Mouse (Mus musculus) G1E (cell line): Measurements from ENCODE around the gene Nudt21. TPM values are rescaled to one million over a fixed set of nuclear protein-coding genes. Genes with fewer than 3 reads are reported as not detected.
"Not testable (repeated sequence)": the region's sequence is repeated elsewhere in the genome, so short reads cannot be mapped to it uniquely, and the experiment has no call there.

ENCODE experiments used
- ATAC-seq: 2 replicates; pipeline ENCODE4 v1.8.0; 2016; ENCODE audit warnings: mild to moderate bottlenecking; ENCODE audit not compliant: insufficient number of reproducible peaks, poor library complexity, low FRiP score, severe bottlenecking; ENCODE audit errors: extremely low read depth
- DNase-seq: peaks from one replicate; pipeline ENCODE4 v3.0.0; 2012; ENCODE audit warnings: low spot score
- H3K27me3 ChIP-seq: 2 replicates; pipeline ENCODE4 v1.6.1; 2012; ENCODE audit warnings: mild to moderate bottlenecking, low read length, inconsistent platforms; ENCODE audit not compliant: insufficient read depth
- H3K36me3 ChIP-seq: replicated peaks from 2 replicates; pipeline ENCODE3; 2012; ENCODE audit warnings: mild to moderate bottlenecking, inconsistent platforms
- H3K4me1 ChIP-seq: 2 replicates; pipeline ENCODE4 v1.6.1; 2012; ENCODE audit warnings: low read depth, low read length, inconsistent platforms, mixed read lengths; ENCODE audit not compliant: insufficient read depth
- H3K4me3 ChIP-seq: 2 replicates; pipeline ENCODE4 v1.5.1; 2012; ENCODE audit warnings: low read depth, mild to moderate bottlenecking, inconsistent platforms, low read length, moderate library complexity, mixed read lengths
- H3K9me3 ChIP-seq: replicated peaks from 2 replicates; pipeline ENCODE4 v1.6.1; 2012; ENCODE audit warnings: inconsistent platforms
- CTCF ChIP-seq: IDR thresholded peaks from 2 replicates; pipeline ENCODE4 v1.5.1; 2012; ENCODE audit warnings: low read depth, low read length, inconsistent platforms, mixed read lengths
- GATA1 ChIP-seq: IDR thresholded peaks from 2 replicates; pipeline ENCODE4 v1.6.1; 2012; ENCODE audit warnings: borderline replicate concordance, low read length, inconsistent platforms, mixed read lengths
- GATA2 ChIP-seq: IDR thresholded peaks from 2 replicates; pipeline ENCODE4 v1.6.1; 2012; ENCODE audit warnings: low read depth, low read length, inconsistent platforms, borderline replicate concordance
- POLR2AphosphoS5 ChIP-seq: IDR thresholded peaks from 2 replicates; pipeline ENCODE4 v1.6.1; 2012; ENCODE audit warnings: low read depth, low read length, inconsistent platforms; ENCODE audit not compliant: insufficient replicate concordance
- TAL1 ChIP-seq: conservative IDR thresholded peaks from 2 replicates; pipeline ENCODE4 v1.6.1; 2012; ENCODE audit warnings: low read depth, low read length, inconsistent platforms, mixed read lengths
- polyA plus RNA-seq: library from polyadenylated mRNA; stranded (reverse); fragments of >175 nt; gene quantifications from 2 replicates; pipeline ENCODE4 v1.2.3, GENCODE M21; 2012
- total RNA-seq, 2 experiments: library from RNA; stranded (forward) in 1 of 2; stranded (reverse) in 1 of 2; fragments of 200-1000 nt in 1 of 2; fragments of >200 nt in 1 of 2; fragmentation: Nextera tagmentation in 1 of 2; gene quantifications; 2 replicates each; pipeline ENCODE4 v1.2.3; 2014 to 2017

Gene Nudt21
- total and polyA plus RNA-seq, 3 experiments = 48.8 to 470 (median 157) TPM

- H3K36me3 ChIP-seq = peaks cover 60% of the 10 kb centered on the region
- no peaks in the 10 kb centered on the region for H3K4me1 ChIP-seq
- H3K4me3 ChIP-seq = no peak overlapping the region
- no peaks in the 10 kb centered on the region for H3K27me3 ChIP-seq
- ATAC-seq (no peak), DNase-seq (no peak)
- no peaks in the 10 kb centered on the region for H3K9me3 ChIP-seq
- TF ChIP-seq TAL1 (no peak), GATA2 (no peak), GATA1 (no peak), CTCF (no peak), POLR2AphosphoS5 (no peak)
Measured at GRCm38 (mm10) chr8:94047845-94048244, 11.0 kb upstream of the Nudt21 start.

GRCm38 (mm10) chr8:94037806-94038205 is 975 bp upstream of the Nudt21 start:
- H3K4me3 ChIP-seq = peak overlapping the region; percentile 93
- DNase-seq (no peak), ATAC-seq (no peak)
- TF ChIP-seq TAL1 (no peak), GATA1 (no peak), GATA2 (no peak), POLR2AphosphoS5 (no peak), CTCF (no peak)
- H3K4me1 ChIP-seq = peaks cover 30% of the 10 kb centered on the region
- peaks cover 44% of the 10 kb centered on the region for H3K36me3 ChIP-seq
- no peaks in the 10 kb centered on the region for H3K27me3 ChIP-seq
- H3K9me3 ChIP-seq = no peaks in the 10 kb centered on the region

- H3K4me3 ChIP-seq = peak overlapping the region; percentile 93
- ATAC-seq (0 out of 2 replicates have a peak, but pooled peaks have one; percentile 38), DNase-seq (peak; percentile 60)
- H3K9me3 ChIP-seq, H3K27me3 ChIP-seq: not testable (repeated sequence)
- peaks cover 35% of the 10 kb centered on the region for H3K4me1 ChIP-seq
- peaks cover 50% of the 10 kb centered on the region for H3K36me3 ChIP-seq
Measured at GRCm38 (mm10) chr8:94036541-94036940, 290 bp downstream of the Nudt21 start.

GRCm38 (mm10) chr8:94035200-94035599 is 1.6 kb downstream of the Nudt21 start:
- DNase-seq = peak; percentile 8
- Histone ChIP-seq H3K27me3 (no peaks in the 10 kb centered on the region), H3K4me1 (peaks cover 37% of the 10 kb centered on the region), H3K4me3 (peak overlapping the region; percentile 53), H3K9me3 (no peaks in the 10 kb centered on the region), H3K36me3 (peaks cover 54% of the 10 kb centered on the region)
- no peak for TF ChIP-seq GATA1
- no peak for TF ChIP-seq POLR2AphosphoS5
- no peak for TF ChIP-seq TAL1
- TF ChIP-seq GATA2 = no peak
- TF ChIP-seq CTCF = no peak
- no peak for ATAC-seq

GRCm38 (mm10) chr8:94033601-94034000 is 3.2 kb downstream of the Nudt21 start:
- Histone ChIP-seq H3K36me3 (peaks cover 56% of the 10 kb centered on the region), H3K9me3 (no peaks in the 10 kb centered on the region), H3K4me3 (no peak overlapping the region), H3K27me3 (no peaks in the 10 kb centered on the region), H3K4me1 (peaks cover 33% of the 10 kb centered on the region)
- TF ChIP-seq POLR2AphosphoS5 (no peak), GATA1 (no peak), CTCF (no peak), GATA2 (no peak), TAL1 (no peak)
- DNase-seq (no peak), ATAC-seq (no peak)

- H3K9me3 ChIP-seq = no peaks in the 10 kb centered on the region
- no peak for DNase-seq
- TF ChIP-seq TAL1 (no peak), GATA1 (no peak), CTCF (no peak), GATA2 (no peak), POLR2AphosphoS5 (no peak)
- H3K4me3 ChIP-seq = no peak overlapping the region
- H3K4me1 ChIP-seq = peaks cover 24% of the 10 kb centered on the region
- H3K27me3 ChIP-seq = no peaks in the 10 kb centered on the region
- H3K36me3 ChIP-seq = peaks cover 89% of the 10 kb centered on the region
- no peak for ATAC-seq
Measured at GRCm38 (mm10) chr8:94029701-94030100, 7.1 kb downstream of the Nudt21 start.

GRCm38 (mm10) chr8:94023916-94024315 is 12.9 kb downstream of the Nudt21 start:
- TF ChIP-seq GATA2 (no peak), TAL1 (no peak), POLR2AphosphoS5 (no peak), GATA1 (no peak), CTCF (no peak)
- Histone ChIP-seq H3K9me3 (no peaks in the 10 kb centered on the region), H3K36me3 (peaks cover 84% of the 10 kb centered on the region), H3K27me3 (no peaks in the 10 kb centered on the region), H3K4me3 (no peak overlapping the region), H3K4me1 (no peaks in the 10 kb centered on the region)
- DNase-seq (no peak), ATAC-seq (no peak)
